Comparison of ENCODE assay signal across 8 mouse cellular contexts in the genomic region with DNA sequence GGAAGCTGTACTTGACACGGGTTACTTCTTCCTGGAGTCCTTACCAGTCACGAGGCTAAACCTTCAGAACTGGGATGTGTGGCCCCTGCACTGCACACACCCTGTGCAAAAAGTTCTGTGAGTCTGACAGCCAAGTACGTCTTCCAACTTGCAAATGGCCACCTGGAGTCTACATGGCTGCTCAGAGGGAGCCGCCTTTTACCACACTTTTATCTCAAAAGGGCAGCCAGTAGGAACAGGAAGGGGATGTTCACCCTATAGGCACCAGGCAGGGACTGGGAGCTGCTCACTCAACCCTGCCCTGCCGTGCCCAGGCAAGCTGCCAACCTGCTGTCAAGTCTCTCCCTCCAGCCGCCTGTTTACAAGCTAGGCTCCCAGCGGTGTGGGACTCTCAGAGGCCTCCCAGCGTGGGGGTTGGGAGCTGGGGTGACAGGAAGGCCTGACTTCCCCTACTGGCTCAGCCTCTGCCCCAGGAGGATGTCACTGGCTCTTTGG. TPM values are rescaled to one million over a fixed set of nuclear protein-coding genes. Genes with fewer than 3 reads are reported as not detected.
DNase-seq lines count a peak whose midpoint lies in the region; ATAC-seq and TF ChIP-seq lines count a peak whose summit lies in the region.

A gene (minus strand): TSS at position 171 of the 495 bp plus-strand sequence.

- peak; percentile 94 for DNase-seq in NIH3T3 (ENCODE audit: low read depth)
- peak; percentile 90 for DNase-seq in cerebellum, adult 9-10 months
- peak; percentile 51 to 61 for DNase-seq in frontal cortex, postnatal 25 days (ENCODE audit: low spot score in 2 of 2)
- peak; percentile 83 to 84 for DNase-seq in layer of hippocampus, postnatal 10 days (ENCODE audit: low spot score in 2 of 2)
- peak; percentile 98 for DNase-seq in lung, postnatal 0 days (ENCODE audit: low spot score)
- peak; percentile 90 for DNase-seq in ovary, postnatal 36 days (ENCODE audit: low spot score)
- peak; percentile 91 for DNase-seq in thymus, postnatal 4 days

- peak; percentile 37 for TF ChIP-seq CTCF in lung, postnatal 0 days (IDR thresholded peaks at IDR 0.05)

- peaks cover 57% of the 10 kb centered on the region for H3K4me1 ChIP-seq in hindbrain, embryonic 12.5 days
- peaks cover 38% of the 10 kb centered on the region for H3K4me1 ChIP-seq in lung, postnatal 0 days (ENCODE audit: insufficient read depth, low read depth, low read length)

- 0 out of 2 replicates have a peak, but pooled peaks cover 2% of the 10 kb centered on the region for H3K36me3 ChIP-seq in hindbrain, embryonic 12.5 days
- H3K36me3 ChIP-seq in lung, postnatal 0 days (ENCODE audit: insufficient read depth, low read length) = no peaks in the 10 kb centered on the region

- peak within 1 kb of the TSS; percentile 79 for H3K9ac ChIP-seq in hindbrain, embryonic 12.5 days
- H3K9ac ChIP-seq in lung, postnatal 0 days (replicated peaks; ENCODE audit: low read depth) = peak within 1 kb of the TSS; percentile 81

- H3K4me3 ChIP-seq in hindbrain, embryonic 12.5 days = peak within 1 kb of the TSS; percentile 72
- H3K4me3 ChIP-seq in lung, postnatal 0 days (ENCODE audit: low read depth, low read length) = peak within 1 kb of the TSS; percentile 47

- ATAC-seq in hindbrain, embryonic 12.5 days (ENCODE audit: low FRiP score) = 0 out of 2 replicates have a peak, but pooled peaks have one; percentile 1
- peak; percentile 68 for ATAC-seq in lung, postnatal 0 days

- WGBS in hindbrain, embryonic 12.5 days = 27% methylated on average over 8 of the region's 8 CpGs
- WGBS in lung, postnatal 0 days = under 1% methylated on average over 8 of the region's 8 CpGs

- no peaks in the 10 kb centered on the region for H3K27me3 ChIP-seq in hindbrain, embryonic 12.5 days
- H3K27me3 ChIP-seq in lung, postnatal 0 days (replicated peaks; ENCODE audit: insufficient read depth, low read length) = no peaks in the 10 kb centered on the region

- H3K4me2 ChIP-seq in hindbrain, embryonic 12.5 days (replicated peaks) = peak within 1 kb of the TSS; percentile 96
- H3K4me2 ChIP-seq in lung, postnatal 0 days (replicated peaks; ENCODE audit: low read depth, low read length) = peak within 1 kb of the TSS; percentile 78

- H3K27ac ChIP-seq in hindbrain, embryonic 12.5 days = peak within 1 kb of the TSS; percentile 97
- peak within 1 kb of the TSS; percentile 100 for H3K27ac ChIP-seq in lung, postnatal 0 days (ENCODE audit: low read length)

- peak; percentile 80 for TF ChIP-seq EP300 in lung, postnatal 0 days (IDR thresholded peaks at IDR 0.05)

- no peaks in the 10 kb centered on the region for H3K9me3 ChIP-seq in hindbrain, embryonic 12.5 days (replicated peaks)
- H3K9me3 ChIP-seq in lung, postnatal 0 days (ENCODE audit: low read length) = no peaks in the 10 kb centered on the region

RNA-seq across cellular contexts. Expression of the gene that starts here (rescaled TPM):
- polyA plus RNA-seq in hindbrain, embryonic 12.5 days (2016; fragmentation: Nextera tagmentation; extraction: Ambion mirVana) = 88.1 and 90.3 TPM in 2 replicates
- 10 to 100 TPM; 48.5 to 53.2 TPM for total RNA-seq in layer of hippocampus, postnatal 10 days (2021)
- polyA plus RNA-seq in lung, postnatal 0 days (2015; fragmentation: Nextera tagmentation; extraction: Ambion mirVana) = 92.2 and 103 TPM in 2 replicates

Comparison
In these comparisons a context has a peak if more than half of its experiments do, and no peak if none do; other contexts are left out.
1. Peak in every context shown above with its lines: DNase-seq, ATAC-seq, H3K4me3 ChIP-seq and H3K27ac ChIP-seq.